Mouse (Mus musculus) layer of hippocampus, postnatal 25 days (tissue): Measurements from ENCODE around the gene Mmp21. TPM values are rescaled to one million over a fixed set of nuclear protein-coding genes. Genes with fewer than 3 reads are reported as not detected.
"Not testable (repeated sequence)": the region's sequence is repeated elsewhere in the genome, so short reads cannot be mapped to it uniquely, and the experiment has no call there.

ENCODE experiments used
- DNase-seq, 2 experiments: peaks; one replicate each; pipeline ENCODE4 v3.0.0; 2022; ENCODE audit warnings: mixed read lengths in 2 of 2, low spot score in 1 of 2; ENCODE audit errors: extremely low spot score in 1 of 2
- total RNA-seq, 2 experiments: library from RNA; stranded (reverse); gene quantifications; 2 replicates each; pipeline ENCODE4 v1.2.3; 2021

Gene Mmp21
- under 1 TPM in 1 of 2 experiments, not detected in 1; 0.38 TPM for total RNA-seq

GRCm38 (mm10) chr7:133679961-133680360 is at the start of gene Mmp21:
TSS of gene Mmp21 (minus strand) at chr7:133680061.
- no peak for DNase-seq

- DNase-seq: no peak
Observed at GRCm38 (mm10) chr7:133729351-133729750, 49.5 kb upstream of the Mmp21 start.

GRCm38 (mm10) chr7:133727027-133727426 is 47.2 kb upstream of the Mmp21 start:
- DNase-seq: no peak

- no peak for DNase-seq
Observed at GRCm38 (mm10) chr7:133725571-133725970, 45.7 kb upstream of the Mmp21 start.

- no peak for DNase-seq
Observed at GRCm38 (mm10) chr7:133724844-133725243, 45.0 kb upstream of the Mmp21 start.

- no peak for DNase-seq
Observed at GRCm38 (mm10) chr7:133720616-133721015, 40.8 kb upstream of the Mmp21 start.

- DNase-seq: no peak
Observed at GRCm38 (mm10) chr7:133718580-133718979, 38.7 kb upstream of the Mmp21 start.

GRCm38 (mm10) chr7:133715387-133715786 is 35.5 kb upstream of the Mmp21 start:
- no peak for DNase-seq

- no peak for DNase-seq
Observed at GRCm38 (mm10) chr7:133707301-133707700, 27.4 kb upstream of the Mmp21 start.

- DNase-seq: no peak
Observed at GRCm38 (mm10) chr7:133703906-133704305, 24.0 kb upstream of the Mmp21 start.

DNA sequence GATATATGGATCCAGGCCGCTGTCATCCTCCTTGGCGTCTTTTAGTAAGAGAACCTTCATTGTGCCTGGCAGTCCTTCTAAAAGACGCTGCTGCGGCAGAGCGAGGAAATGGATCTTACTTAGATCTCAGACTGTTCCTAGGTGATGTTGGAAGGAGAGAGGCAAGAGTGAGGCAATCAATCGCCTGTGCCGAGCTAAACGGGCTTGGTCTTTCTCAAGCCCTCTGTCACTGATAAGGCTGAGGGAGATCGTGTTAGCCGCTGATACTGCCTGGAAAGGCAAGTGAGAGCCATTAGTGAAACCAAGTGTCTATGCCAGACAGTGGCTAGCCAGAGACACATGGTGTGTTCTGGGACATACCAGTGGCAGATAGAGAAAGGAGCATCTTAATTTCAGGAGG is 22.5 kb upstream of the Mmp21 start:
- no peak for DNase-seq

GRCm38 (mm10) chr7:133701366-133701765 is 21.5 kb upstream of the Mmp21 start:
- DNase-seq: no peak

DNA sequence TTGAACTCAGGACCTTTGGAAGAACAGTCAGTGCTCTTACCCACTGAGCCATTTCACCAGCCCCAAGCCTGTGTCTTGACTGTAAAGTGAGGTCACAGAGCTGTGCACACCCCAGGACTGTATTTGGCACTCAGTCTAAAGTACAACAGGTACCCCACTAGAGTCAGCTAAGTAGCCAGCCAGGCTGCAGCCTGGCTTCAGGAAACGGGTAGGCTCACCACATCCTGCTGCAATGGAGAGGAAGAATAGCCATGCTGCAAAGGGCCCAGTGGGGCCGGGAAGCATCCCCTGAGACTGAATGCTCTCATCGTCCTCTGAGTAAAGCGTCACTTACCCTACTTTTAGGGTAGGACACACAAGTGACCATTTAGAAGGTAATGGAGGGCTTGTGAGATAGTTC is 20.0 kb upstream of the Mmp21 start:
- no peak for DNase-seq

GRCm38 (mm10) chr7:133698021-133698709 is 18.3 kb upstream of the Mmp21 start:
- DNase-seq: no peak

GRCm38 (mm10) chr7:133685644-133686043 is 5.8 kb upstream of the Mmp21 start:
- not testable (repeated sequence) for DNase-seq

- no peak for DNase-seq
Observed at GRCm38 (mm10) chr7:133684701-133685100, 4.8 kb upstream of the Mmp21 start.

- DNase-seq: no peak
Observed at GRCm38 (mm10) chr7:133684110-133684509, 4.2 kb upstream of the Mmp21 start.

- no peak for DNase-seq
Observed at GRCm38 (mm10) chr7:133683626-133684025, 3.8 kb upstream of the Mmp21 start.

GRCm38 (mm10) chr7:133679439-133679838 is 422 bp downstream of the Mmp21 start:
- DNase-seq: no peak

DNA sequence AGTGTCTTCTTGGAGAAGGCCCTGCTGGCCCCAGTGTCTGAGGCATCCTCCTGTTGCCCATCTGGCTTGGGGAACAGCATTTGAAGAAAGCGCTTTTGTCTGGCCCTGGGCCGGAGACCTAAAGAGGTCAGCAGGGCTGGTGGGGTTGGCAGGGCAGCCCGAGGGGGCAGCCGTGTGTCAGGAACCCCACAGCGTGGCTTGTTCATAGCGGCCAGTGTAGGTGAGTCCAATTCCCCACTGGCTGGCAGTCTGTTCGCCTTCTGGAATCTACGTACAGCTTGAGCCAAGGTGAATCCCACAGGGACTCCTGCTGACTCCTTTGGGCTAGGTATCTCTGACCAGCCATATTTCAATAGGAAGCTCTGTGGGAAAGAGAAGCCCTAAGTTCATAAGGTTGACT is 1.1 kb downstream of the Mmp21 start:
- DNase-seq: no peak

- DNase-seq: no peak
Observed at GRCm38 (mm10) chr7:133676002-133676401, 3.9 kb downstream of the Mmp21 start.

GRCm38 (mm10) chr7:133670846-133671245 is 9.0 kb downstream of the Mmp21 start:
- DNase-seq: no peak

- DNase-seq: no peak
Observed at GRCm38 (mm10) chr7:133669946-133670345, 9.9 kb downstream of the Mmp21 start.
